Mouse (Mus musculus) thymus, adult 2 months (tissue): ENCODE data around the gene Zmiz1.

Source experiments
- CTCF ChIP-seq: fragments of 200-500 bp; IDR thresholded peaks from 2 replicates; pipeline ENCODE4 v1.5.1; 2012; ENCODE audit warnings: mild to moderate bottlenecking, control low read depth, low read length, moderate library complexity, borderline replicate concordance; ENCODE audit not compliant: control insufficient read depth, poor library complexity, insufficient read depth; ENCODE audit errors: extremely low read depth
- POLR2A ChIP-seq: fragments of 200-500 bp; IDR thresholded peaks from 2 replicates; pipeline ENCODE4 v1.6.1; 2012; ENCODE audit warnings: mild to moderate bottlenecking, low read length, control low read depth, moderate library complexity; ENCODE audit not compliant: control insufficient read depth, poor library complexity, insufficient read depth; ENCODE audit errors: extremely low read depth

DNA sequence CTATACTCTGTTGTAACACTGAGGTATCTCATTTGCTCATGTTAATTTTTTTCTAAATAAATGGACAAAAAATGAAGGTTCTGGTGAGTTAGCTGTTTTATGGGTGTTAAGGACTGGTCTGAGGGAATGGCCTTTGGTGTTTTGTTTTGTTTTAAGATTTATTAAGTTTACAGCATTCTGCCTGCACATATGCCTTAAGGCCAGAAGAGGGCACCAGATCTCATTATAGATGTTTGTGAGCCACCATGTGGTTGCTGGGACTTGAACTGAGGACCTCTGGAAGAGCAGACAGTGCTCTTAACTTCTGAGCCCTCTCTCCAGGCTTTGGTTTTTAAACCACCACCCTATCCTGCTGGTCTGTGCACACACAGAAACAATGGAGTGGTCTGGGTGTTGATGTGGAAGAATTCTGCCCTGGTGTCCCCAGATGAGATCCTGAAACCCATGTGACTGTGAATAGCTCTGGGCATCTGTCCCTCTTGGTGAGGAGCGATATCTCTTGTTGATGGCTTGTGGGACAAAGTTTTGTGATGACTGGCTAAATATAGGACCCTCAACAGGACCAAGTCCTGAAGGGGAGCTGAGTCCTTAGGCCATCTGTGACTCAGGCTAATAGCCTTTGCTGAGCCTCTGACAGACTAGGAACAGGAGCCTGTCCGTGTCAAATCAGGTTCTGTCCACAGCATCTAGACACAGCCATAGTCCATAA is 207.8 kb downstream of the Zmiz1 start:
- TF ChIP-seq POLR2A (no peak), CTCF (no peak)
